Mouse (Mus musculus): ENCODE data around the gene Gprc6a. TPM values are rescaled to one million over a fixed set of nuclear protein-coding genes. Genes with fewer than 3 reads are reported as not detected.

Gprc6a gene
- polyA plus RNA-seq, 3 experiments from 2014 or later: not detected

DNA sequence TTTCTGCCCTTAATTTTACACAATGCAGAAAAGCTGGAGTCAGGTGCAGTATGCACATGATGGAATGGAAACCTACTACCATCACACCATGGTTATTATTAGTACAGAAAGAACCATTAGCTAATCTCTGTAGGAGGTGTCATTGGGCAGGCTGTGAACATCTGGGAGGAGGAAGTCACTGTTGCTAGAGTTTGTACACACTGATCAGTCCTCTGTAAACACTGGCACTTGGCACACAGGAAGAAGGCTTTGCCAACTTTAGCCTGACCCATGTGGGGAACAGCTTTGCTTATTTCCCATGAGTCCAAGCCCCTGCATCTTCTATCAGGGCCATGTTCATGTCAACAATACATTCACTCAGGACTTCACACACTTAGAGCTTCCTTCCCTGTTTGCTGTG, 46.3 kb downstream of the Gprc6a start:
- ATAC-seq: no peak

DNA sequence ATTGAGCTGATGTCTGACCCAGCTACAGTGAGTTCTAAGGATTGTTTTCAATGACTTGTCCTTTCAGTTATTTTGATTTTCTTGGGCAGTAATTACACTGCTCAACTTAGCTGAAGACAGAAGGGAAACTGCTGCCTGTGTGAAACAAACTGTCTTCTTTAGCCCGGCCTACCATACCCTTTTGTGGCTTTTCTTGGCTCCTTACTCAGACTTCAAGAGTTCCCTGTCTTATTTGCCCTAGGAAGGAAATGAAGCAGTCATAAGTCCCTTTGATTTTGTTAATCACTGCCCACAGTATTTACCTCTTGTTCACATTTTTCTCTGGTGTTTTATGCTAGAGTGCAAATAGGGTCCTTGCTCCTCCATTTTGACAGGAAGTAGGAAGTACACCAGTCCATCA, 46.9 kb downstream of the Gprc6a start:
- no peak for ATAC-seq

DNA sequence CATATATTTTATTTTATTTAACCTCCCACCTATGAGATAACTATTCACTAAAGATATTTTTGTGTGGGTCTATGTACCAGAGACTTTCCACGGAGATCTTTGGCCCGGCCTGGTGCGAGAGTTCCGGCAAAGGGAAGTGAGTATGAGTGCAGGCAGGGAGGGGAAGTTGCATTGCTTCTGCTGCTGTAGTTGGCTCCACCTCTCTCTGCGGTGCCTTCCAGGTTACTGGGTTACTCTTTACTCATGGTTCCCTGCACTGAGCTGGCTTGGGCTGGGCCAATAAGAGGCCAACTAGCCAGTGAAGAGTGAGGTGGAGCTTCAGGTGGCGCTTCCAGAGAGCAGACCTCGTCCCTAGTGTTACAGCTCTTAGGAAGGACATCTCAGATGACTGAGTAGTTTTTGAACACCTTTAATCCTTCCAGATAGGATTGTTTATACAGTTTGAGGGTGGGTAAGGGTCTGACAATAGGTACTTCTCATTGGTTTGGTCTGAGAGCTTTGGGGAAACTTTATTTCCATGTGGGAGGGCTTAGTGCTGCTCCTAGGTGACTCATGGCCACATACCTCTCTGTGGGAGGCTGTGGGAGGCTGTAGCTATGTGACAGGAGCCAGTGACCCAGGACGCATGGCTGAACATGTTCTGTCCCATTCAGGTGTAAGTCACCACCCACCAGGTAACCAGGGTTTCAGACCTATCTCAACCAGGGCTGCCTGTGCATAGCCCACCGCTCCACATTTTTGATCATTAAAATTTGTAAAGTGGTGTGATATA, 59.9 kb downstream of the Gprc6a start:
- ATAC-seq: no peak

Other genes starting within 250 kb of the Gprc6a start
- gene Gm49339, start 150.8 kb downstream of the Gprc6a start, polyA plus RNA-seq (2017; shearing (Covaris generic)): 100 to 1,000 TPM in 1 of 3 experiments, 10 to 100 TPM in 2; 40.2 to 251 (median 48.3) TPM
- gene Lilr4b, start 150.8 kb downstream of the Gprc6a start, polyA plus RNA-seq (2017; shearing (Covaris generic)): 100 to 1,000 TPM in 1 of 3 experiments, 10 to 100 TPM in 2; 63.4 to 328 (median 78.7) TPM
- gene Lilrb4a, start 140.5 kb downstream of the Gprc6a start, polyA plus RNA-seq (2017; shearing (Covaris generic)): 100 to 1,000 TPM in 2 of 3 experiments, 10 to 100 TPM in 1; 81.6 to 259 (median 106) TPM
- not detected for gene Fam162b, start 40.9 kb downstream of the Gprc6a start, polyA plus RNA-seq (2017; shearing (Covaris generic))
- not detected for gene Rfx6, start 46.3 kb upstream of the Gprc6a start, polyA plus RNA-seq (2017; shearing (Covaris generic))

Measured in inflammation-experienced regulatory T-cells, adult 6 months (primary cell).